Mouse (Mus musculus): ENCODE results near the gene Tppp3.

GRCm38 (mm10) chr8:105437078-105437748 lies 34.1 kb downstream of the Tppp3 start:
- no peak for TF ChIP-seq TAL1 (IDR thresholded peaks at IDR 0.05; ENCODE audit: low read length)
- no peak for TF ChIP-seq GATA1 (IDR thresholded peaks at IDR 0.05; ENCODE audit: low read length)
